Mouse (Mus musculus) midbrain, embryonic 12.5 days (tissue): ENCODE data around the gene Prkch. TPM values are rescaled to one million over a fixed set of nuclear protein-coding genes. Genes with fewer than 3 reads are reported as not detected.

Source experiments
- ATAC-seq: fragments of 200-750 bp; cut with Nextera tagmentation; 2 replicates; pipeline ENCODE4 v1.8.0; 2017; ENCODE audit warnings: low read depth, moderate TSS enrichment, moderate library complexity; ENCODE audit not compliant: low FRiP score
- H3K27ac ChIP-seq: fragments of 300-500 bp; sonication (generic); replicated peaks from 2 replicates; pipeline ENCODE4 v1.5.1; 2016; ENCODE audit warnings: mild to moderate bottlenecking
- H3K27me3 ChIP-seq: fragments of 300-500 bp; sonication (generic); 2 replicates; pipeline ENCODE4 v1.6.1; 2016; ENCODE audit warnings: mild to moderate bottlenecking
- H3K36me3 ChIP-seq: fragments of 300-500 bp; sonication (generic); 2 replicates; pipeline ENCODE4 v1.6.1; 2016
- H3K4me1 ChIP-seq: fragments of 300-500 bp; sonication (generic); 2 replicates; pipeline ENCODE4 v1.6.1; 2016
- H3K4me2 ChIP-seq: fragments of 300-500 bp; sonication (generic); replicated peaks from 2 replicates; pipeline ENCODE4 v1.6.1; 2016; ENCODE audit warnings: mild to moderate bottlenecking, moderate library complexity
- H3K4me3 ChIP-seq: fragments of 300-500 bp; sonication (generic); 2 replicates; pipeline ENCODE4 v1.5.1; 2016; ENCODE audit warnings: mild to moderate bottlenecking
- H3K9ac ChIP-seq: fragments of 300-500 bp; sonication (generic); replicated peaks from 2 replicates; pipeline ENCODE4 v1.6.1; 2016; ENCODE audit warnings: mild to moderate bottlenecking, moderate library complexity
- H3K9me3 ChIP-seq: fragments of 300-500 bp; sonication (generic); 2 replicates; pipeline ENCODE4 v1.6.1; 2016; ENCODE audit warnings: mild to moderate bottlenecking
- WGBS: fragments of 180-500 bp; shearing (Covaris S2); methylation state at CpG from one replicate; pipeline ENCODE4 v1.1.7; 2016; 5-methylcytosine and 5-hydroxymethylcytosine counted together
- polyA plus RNA-seq: library from polyadenylated mRNA; unstranded; fragments of >200 nt; fragmentation: Nextera tagmentation; extraction: Ambion mirVana; gene quantifications from 2 replicates; pipeline ENCODE4 v1.2.1, GENCODE M21; 2016

Gene Prkch
- polyA plus RNA-seq, 1 experiment from 2014 or later = 7.0 TPM

- no peak overlapping the region for H3K9ac ChIP-seq
- ATAC-seq = no peak
- H3K36me3 ChIP-seq = no peaks in the 10 kb centered on the region
- no peak overlapping the region for H3K4me2 ChIP-seq
- H3K4me1 ChIP-seq = peaks cover 11% of the 10 kb centered on the region
- no peaks in the 10 kb centered on the region for H3K9me3 ChIP-seq
- no peak overlapping the region for H3K27ac ChIP-seq
- no peaks in the 10 kb centered on the region for H3K27me3 ChIP-seq
- 97% methylated on average over 5 of the region's 5 CpGs for WGBS
- no peak overlapping the region for H3K4me3 ChIP-seq
Measured at GRCm38 (mm10) chr12:73814056-73814735, 229.6 kb downstream of the Prkch start.

GRCm38 (mm10) chr12:73814897-73815296, 230.3 kb downstream of the Prkch start:
- H3K4me1 ChIP-seq = peaks cover 11% of the 10 kb centered on the region
- H3K4me2 ChIP-seq = no peak overlapping the region
- no peaks in the 10 kb centered on the region for H3K36me3 ChIP-seq
- H3K4me3 ChIP-seq = no peak overlapping the region
- no peak overlapping the region for H3K9ac ChIP-seq
- no peaks in the 10 kb centered on the region for H3K9me3 ChIP-seq
- no peaks in the 10 kb centered on the region for H3K27me3 ChIP-seq
- ATAC-seq = no peak
- no peak overlapping the region for H3K27ac ChIP-seq
- 89% methylated on average over 2 of the region's 2 CpGs for WGBS

- WGBS = 65% methylated on average over 4 of the region's 4 CpGs
- Histone ChIP-seq H3K9ac (no peak overlapping the region), H3K4me1 (peaks cover 7% of the 10 kb centered on the region), H3K4me3 (no peak overlapping the region), H3K4me2 (no peak overlapping the region), H3K36me3 (no peaks in the 10 kb centered on the region), H3K27ac (no peak overlapping the region), H3K27me3 (no peaks in the 10 kb centered on the region), H3K9me3 (no peaks in the 10 kb centered on the region)
- ATAC-seq = no peak
Measured at GRCm38 (mm10) chr12:73815463-73815862, 230.9 kb downstream of the Prkch start.

- Histone ChIP-seq H3K9me3 (no peaks in the 10 kb centered on the region), H3K36me3 (no peaks in the 10 kb centered on the region), H3K4me2 (no peak overlapping the region), H3K27ac (no peak overlapping the region), H3K27me3 (no peaks in the 10 kb centered on the region), H3K4me1 (0 out of 2 replicates have a peak, but pooled peaks cover 4% of the 10 kb centered on the region), H3K4me3 (no peak overlapping the region), H3K9ac (no peak overlapping the region)
- ATAC-seq = no peak
- 75% methylated on average over 2 of the region's 2 CpGs for WGBS
Measured at GRCm38 (mm10) chr12:73815892-73816291, 231.3 kb downstream of the Prkch start.

GRCm38 (mm10) chr12:73816866-73817265, 232.3 kb downstream of the Prkch start:
- WGBS = 88% methylated on average over 1 of the region's 1 CpGs

GRCm38 (mm10) chr12:73818801-73819200, 234.2 kb downstream of the Prkch start:
- H3K9ac ChIP-seq = no peak overlapping the region
- H3K4me1 ChIP-seq = no peaks in the 10 kb centered on the region
- no peaks in the 10 kb centered on the region for H3K9me3 ChIP-seq
- ATAC-seq = no peak
- no peaks in the 10 kb centered on the region for H3K27me3 ChIP-seq
- H3K4me3 ChIP-seq = no peak overlapping the region
- no peak overlapping the region for H3K4me2 ChIP-seq
- 40% methylated on average over 1 of the region's 1 CpGs for WGBS
- H3K27ac ChIP-seq = no peak overlapping the region
- no peaks in the 10 kb centered on the region for H3K36me3 ChIP-seq

More at GRCm38 (mm10) chr12:73816866-73817265, 232.3 kb downstream of the Prkch start:
- ATAC-seq = no peak
- Histone ChIP-seq H3K9ac (no peak overlapping the region), H3K4me1 (no peaks in the 10 kb centered on the region), H3K36me3 (no peaks in the 10 kb centered on the region), H3K4me3 (no peak overlapping the region), H3K27me3 (no peaks in the 10 kb centered on the region), H3K9me3 (no peaks in the 10 kb centered on the region), H3K27ac (no peak overlapping the region), H3K4me2 (no peak overlapping the region)

GRCm38 (mm10) chr12:73821176-73821575, 236.6 kb downstream of the Prkch start:
- Histone ChIP-seq H3K27me3 (no peaks in the 10 kb centered on the region), H3K27ac (no peak overlapping the region), H3K4me3 (no peak overlapping the region), H3K36me3 (no peaks in the 10 kb centered on the region), H3K4me2 (no peak overlapping the region), H3K9ac (no peak overlapping the region), H3K4me1 (no peaks in the 10 kb centered on the region), H3K9me3 (no peaks in the 10 kb centered on the region)
- WGBS = 89% methylated on average over 4 of the region's 4 CpGs
- ATAC-seq = no peak

- Histone ChIP-seq H3K4me3 (no peak overlapping the region), H3K4me1 (no peaks in the 10 kb centered on the region), H3K36me3 (no peaks in the 10 kb centered on the region), H3K4me2 (no peak overlapping the region), H3K27me3 (no peaks in the 10 kb centered on the region), H3K9me3 (no peaks in the 10 kb centered on the region), H3K27ac (no peak overlapping the region), H3K9ac (no peak overlapping the region)
- ATAC-seq = no peak
- WGBS = 89% methylated on average over 12 of the region's 12 CpGs
Measured at GRCm38 (mm10) chr12:73822331-73822730, 237.7 kb downstream of the Prkch start.

GRCm38 (mm10) chr12:73824828-73825227, 240.2 kb downstream of the Prkch start:
- WGBS = 85% methylated on average over 1 of the region's 1 CpGs
- no peak for ATAC-seq
- Histone ChIP-seq H3K9ac (no peak overlapping the region), H3K9me3 (no peaks in the 10 kb centered on the region), H3K27ac (no peak overlapping the region), H3K4me2 (no peak overlapping the region), H3K4me3 (no peak overlapping the region), H3K4me1 (no peaks in the 10 kb centered on the region), H3K36me3 (no peaks in the 10 kb centered on the region), H3K27me3 (no peaks in the 10 kb centered on the region)

Other genes starting within 250 kb of the Prkch start
- 2.0 TPM in 2 replicates for gene Tmem30b, start 38.4 kb upstream of the Prkch start, polyA plus RNA-seq